Mouse (Mus musculus): ENCODE results near the gene Mmp23.
A peak's percentile ranks its signal among the peaks of the same experiment; 100 is the strongest.
"Not testable (repeated sequence)": the region's sequence is repeated elsewhere in the genome, so short reads cannot be mapped to it uniquely, and the experiment has no call there.

The Mmp23 gene

DNA sequence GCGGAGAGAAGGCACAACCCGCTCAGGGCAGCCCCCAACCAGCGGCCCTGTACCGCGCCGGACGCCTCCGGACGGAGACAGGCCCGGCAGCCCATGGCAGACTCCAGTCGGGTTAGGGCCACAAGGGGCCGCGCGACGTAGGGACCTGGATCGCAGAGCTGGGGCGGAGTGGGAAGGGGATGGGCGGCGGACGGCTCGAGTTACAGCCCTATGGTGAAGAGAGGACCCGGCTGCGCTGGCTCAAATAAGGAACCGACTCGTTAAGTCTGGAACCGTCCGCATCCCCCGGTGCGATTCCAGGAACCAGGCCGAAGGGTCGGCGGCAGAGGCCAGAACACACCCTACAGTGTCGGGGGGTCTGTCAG, at the start of gene Mmp23:
Gene Mmp23, minus strand, starts transcription at position 299 of the 365 bp plus-strand sequence.
- DNase-seq (ENCODE audit: low read depth, low spot score), result peak; percentile 51

DNA sequence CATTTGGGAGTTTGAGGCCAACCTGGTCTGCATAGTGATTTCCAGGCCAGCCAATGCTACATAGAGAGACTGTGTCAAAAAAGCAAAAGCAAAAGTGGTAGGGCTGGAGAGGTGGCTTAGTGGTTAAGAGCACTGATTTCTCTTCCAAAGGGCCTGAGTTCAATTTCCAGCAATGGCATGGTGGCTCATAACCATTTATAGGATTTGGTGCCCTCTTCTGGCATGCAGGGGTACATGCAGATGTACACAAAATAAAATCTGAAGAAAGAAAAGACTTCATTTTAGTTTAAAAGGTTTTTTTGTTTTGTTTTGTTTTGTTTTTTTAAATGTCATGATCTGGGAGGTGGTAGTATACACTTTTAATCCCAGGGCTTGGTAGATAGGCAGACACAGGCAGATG, 47.2 kb upstream of the Mmp23 start:
- DNase-seq (ENCODE audit: low read depth, low spot score), result peak; percentile 68

DNA sequence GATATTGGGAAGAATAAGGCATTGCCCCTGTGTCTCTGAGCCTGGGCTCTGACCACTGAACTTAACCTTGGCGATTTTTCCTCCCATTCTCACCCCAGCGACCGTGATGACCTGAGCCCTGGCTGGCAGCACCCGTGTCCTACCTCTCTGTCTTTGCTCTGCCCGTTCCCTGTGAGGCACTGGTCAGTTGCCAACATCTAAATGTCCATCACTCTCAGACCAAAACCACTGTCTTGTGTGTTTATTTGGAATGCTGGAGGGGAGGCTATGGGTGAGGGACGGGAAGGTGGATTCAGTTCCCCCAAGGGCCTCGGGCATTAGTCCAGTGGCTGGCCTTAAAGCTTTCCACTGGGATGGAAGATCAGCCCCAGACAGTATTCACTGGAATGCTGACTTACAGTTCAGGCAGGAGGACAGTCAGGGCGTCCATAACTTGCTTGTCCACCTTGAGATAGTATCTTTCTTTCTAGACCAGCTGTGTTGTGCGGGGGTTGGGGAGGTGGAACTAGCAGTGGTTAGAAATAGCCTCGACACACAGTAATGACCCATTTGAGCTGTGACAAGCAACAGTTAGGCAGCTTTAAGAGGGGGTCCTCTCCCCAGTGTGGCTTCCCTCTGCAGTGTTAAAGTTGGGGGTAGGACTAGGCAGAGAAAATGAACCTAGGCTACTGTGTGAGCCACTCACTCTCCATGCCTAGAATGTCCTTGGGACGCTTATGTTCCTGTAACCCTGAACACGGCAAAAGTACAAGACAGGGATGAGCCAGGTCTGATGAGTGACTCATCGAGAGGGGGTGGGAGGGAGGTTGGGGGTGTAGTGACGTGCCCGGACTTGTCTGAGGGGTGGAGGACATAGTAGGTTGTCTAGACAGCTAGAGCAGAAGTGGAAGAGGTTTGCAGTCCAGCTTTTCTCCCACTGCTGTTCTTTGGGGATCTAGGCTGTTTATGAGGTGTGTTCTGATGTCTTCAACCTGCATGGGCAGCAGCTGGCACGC, 43.4 kb upstream of the Mmp23 start:
- DNase-seq (ENCODE audit: low read depth, low spot score), result peak; percentile 37

DNA sequence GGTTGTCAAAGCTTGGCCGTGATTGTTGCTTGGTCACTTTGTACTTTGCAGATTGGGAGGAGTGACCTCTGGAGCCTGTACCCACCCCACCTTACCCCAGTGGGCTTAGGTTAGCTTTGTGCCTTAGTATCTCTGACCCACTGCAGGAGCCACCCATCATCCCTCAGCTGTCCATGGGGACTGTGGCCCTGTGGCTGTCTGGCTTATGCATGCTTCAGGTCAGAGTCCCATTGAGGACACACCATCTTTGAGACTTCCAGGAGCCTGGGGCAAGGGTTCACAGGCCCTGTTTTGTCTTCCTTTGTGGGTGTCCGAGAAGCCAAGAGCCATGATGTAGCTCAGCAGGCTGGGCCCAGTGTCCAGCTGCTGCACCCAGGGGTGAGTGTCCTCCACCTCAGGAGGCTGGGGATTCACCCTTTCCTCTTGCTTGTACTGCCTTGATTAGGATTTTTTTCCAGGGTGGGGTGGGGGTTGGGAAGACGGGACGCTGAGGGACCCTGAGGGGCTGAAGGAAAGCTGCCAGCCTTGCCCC, 42.4 kb upstream of the Mmp23 start:
- DNase-seq (ENCODE audit: low read depth, low spot score), result no peak

DNA sequence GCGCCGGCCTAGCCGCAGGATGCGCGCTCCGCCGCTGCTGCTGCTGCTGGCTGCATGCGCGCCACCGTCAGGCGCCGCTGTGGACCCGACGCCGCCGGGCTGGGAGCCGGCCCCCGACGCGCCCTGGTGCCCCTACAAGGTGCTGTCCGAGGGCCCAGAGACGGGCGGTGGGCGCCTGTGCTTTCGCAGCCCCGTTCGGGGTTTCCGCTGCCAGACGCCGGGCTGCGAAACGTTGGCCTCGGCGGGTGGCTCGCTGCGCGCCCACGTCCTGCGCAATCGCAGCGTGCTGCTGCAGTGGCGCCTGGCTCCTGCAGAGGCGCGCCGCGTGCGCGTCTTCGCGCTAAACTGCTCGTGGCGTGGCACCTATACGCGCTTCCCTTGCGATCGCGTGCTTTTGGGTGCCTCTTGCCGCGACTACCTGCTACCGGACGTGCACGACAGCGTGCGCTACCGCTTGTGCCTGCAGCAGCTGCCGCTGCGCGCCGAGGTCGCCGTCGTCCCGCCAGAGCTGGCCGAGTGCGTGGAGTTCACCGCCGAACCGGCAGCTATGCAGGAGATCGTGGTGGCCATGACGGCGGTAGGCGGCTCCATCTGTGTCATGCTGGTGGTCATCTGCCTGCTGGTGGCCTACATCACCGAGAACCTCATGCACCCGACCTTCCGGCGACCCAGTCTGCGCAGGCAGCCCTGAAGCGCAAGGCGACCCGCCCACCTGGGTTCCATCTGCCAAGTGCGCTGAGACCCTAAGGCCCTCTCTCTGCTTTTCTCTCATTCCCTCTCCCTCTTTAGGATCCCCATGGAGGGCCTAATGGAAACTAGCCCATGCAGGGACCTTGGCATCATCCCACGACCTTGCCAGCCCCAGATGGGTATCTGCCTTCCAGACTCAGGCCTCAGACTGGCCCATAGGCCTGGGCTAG, 41.6 kb upstream of the Mmp23 start:
- DNase-seq (ENCODE audit: low read depth, low spot score), result no peak

DNA sequence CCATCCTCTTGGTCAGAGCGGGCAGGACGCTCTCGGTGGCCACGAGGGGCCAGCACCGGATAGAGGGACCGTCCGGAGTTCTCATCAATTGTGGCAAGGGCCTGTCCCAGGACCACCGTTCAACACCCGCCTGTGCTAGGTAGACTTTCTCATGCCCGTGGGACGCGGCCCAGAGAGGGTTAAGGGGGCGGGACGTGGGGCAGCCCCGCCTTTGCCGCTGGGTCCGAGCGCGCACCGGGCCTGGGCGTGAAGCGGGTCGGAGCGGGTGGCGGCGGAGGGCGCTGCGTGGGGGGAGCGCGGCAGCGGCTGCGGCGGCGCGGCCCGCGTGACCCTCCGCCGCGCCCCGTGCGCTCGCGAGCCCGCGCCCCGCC, 40.9 kb upstream of the Mmp23 start, which contains the start of gene Fndc10:
Gene Fndc10, plus strand, starts transcription at position 232 of the 371 bp plus-strand sequence.
- DNase-seq (ENCODE audit: low read depth, low spot score), result no peak

DNA sequence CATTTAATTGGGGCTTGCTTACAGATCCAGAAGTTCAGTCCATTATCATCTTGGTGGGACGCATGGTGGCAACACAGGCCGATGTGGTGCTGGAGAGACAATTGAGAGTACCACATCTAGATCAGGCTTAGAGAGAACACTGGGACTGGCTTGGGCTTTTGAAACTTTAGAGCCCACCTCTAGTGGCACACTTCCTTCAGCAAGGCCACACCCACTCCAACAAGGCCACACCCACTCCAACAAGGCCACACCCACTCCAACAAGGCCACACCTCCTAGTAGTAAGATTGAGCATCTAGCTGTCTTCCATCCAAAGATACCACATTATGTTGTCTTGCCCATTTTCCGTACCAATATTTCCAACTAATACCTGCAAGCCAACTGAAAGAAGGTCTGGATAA, 39.2 kb upstream of the Mmp23 start:
- no peak for DNase-seq (ENCODE audit: low read depth, low spot score)

DNA sequence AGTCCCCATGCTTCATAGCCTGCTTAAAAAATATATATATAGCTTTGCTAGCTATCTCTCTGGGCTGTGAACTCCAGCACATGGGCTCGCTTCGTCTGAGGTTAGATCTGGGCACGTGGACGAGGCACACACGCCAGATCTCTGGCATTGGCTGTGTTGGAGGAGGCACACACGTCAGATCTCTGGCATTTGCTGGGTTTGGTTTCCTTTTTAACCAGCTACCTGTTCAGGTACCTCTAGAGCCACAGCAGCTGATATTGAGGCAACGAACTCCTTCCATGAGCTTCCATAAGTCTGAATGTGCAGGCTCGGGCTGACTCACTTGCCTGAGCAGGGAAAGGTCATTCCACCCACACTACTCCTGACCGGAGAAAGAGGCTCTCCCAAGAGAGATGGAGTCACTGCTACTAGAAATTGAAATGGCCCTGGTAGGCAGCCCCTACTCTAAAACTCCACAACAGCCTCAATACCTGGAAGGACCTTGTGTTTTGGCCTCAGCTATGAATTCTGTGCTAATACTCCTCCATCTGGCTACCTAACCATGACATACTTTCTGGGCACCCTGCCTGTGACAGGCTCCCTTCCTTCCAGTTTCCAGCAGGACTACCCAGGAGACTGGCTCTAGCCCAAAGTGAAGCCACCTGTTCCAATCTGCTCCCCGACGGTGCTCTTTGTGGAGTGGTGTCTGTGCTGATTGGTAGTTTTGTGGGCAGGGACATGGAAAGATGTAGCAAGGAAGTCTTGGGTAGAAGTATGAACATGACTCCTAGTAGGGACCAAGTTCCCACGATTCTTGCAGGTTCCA, 37.6 kb upstream of the Mmp23 start:
- DNase-seq (ENCODE audit: low read depth, low spot score), result peak; percentile 59

DNA sequence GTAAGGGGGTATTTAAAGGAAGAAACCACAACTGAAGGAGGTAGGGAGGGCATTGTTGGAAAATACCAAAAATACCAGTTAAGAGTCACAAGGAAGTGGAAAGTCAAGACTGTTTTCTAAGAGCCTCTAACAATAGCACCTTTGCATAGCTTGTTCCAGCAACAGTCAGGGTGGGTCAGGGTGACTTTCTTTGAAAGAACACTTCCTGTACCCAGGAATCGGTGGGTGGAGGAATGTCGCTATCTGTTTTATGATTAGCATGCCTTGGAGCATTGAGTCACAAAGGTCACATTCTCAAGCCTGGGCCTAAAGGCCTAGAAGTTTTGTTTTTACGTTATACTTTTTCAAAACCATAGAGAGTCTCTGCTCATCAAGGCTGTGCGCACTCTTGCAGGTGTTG, 34.6 kb upstream of the Mmp23 start:
- not testable (repeated sequence) for DNase-seq (ENCODE audit: low read depth, low spot score)

DNA sequence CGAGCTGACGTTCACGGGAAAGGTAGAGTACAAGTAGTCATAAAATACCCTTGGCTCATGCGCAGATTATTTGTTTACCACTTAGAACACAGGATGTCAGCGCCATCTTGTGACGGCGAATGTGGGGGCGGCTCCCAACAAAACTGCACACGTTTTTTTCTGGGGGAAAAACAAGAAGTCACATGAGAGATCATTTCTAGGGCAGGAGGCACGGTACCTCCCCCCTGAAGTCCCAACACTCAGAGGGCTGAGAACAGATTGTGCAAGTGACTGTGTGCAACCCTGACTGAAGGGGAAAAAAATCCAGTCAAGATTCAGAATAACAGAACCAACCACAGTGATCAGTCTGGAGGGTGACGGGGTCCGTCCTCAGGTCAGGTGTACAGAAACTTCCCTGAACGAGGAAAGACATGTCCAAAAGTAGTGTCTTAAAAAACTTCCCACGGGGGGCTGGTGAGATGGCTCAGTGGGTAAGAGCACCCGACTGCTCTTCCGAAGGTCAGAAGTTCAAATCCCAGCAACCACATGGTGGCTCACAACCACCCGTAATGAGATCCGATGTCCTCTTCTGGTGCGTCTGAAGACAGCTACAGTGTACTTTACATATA, 30.6 kb upstream of the Mmp23 start:
- DNase-seq (ENCODE audit: low read depth, low spot score), result not testable (repeated sequence)

DNA sequence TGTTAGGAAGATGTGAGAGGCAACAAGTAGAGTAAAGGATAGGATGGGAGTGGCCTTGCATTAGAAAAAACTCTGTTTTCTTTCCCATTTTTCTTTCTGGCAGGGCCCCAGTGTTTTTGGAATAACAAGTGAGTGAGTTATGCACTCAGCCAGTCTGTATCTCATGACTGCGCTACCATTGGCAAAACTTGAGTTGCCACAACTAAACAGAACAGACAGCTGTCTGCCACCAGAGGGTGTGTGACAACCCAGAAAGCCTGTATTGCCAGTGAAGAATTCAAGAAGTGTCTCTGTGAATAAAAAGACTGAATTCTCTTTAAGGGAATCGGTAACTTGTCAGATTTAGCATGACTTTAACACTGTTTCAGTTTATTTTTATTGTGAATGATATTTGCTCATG, 22.8 kb upstream of the Mmp23 start:
- DNase-seq (ENCODE audit: low read depth, low spot score), result peak; percentile 46

DNA sequence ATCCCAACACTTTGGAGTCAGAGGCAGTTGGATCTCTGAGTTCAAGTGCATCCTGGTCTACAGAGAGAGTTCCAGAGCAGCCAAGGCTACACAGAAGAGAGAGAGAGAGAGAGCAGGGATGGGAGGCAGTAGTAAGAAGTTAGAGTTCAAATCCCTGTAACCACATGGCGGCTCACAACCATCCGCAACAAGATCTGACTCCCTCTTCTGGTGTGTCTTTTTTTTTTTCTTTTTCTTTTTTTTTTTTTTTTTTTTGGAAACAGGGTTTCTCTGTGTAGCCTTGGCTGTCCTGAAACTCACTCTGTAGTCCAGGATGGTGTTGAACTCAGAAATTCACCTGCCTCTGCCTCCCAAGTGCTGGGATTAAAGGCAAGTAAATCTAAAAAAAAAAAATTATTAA, 18.9 kb upstream of the Mmp23 start:
- no peak for DNase-seq (ENCODE audit: low read depth, low spot score)

DNA sequence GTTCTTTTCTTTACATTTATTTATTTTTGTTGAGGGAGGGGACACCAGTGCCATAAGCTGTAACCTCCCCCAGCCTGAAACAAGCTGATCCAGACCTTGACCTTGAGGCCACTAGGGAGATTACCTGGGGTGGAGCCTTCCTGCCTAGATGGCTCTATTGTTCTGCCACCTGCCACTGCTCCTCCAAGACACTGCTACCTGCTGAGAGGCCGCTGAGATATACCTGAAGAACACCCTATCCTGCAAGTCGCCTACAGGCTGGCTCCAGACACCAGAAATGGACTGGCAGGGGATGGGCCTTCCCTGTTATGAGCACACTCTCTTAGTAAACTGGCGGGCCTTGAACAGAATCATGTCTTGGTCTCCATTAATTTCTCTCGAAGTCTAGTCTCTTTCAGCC, 17.1 kb upstream of the Mmp23 start:
- DNase-seq (ENCODE audit: low read depth, low spot score), result not testable (repeated sequence)

DNA sequence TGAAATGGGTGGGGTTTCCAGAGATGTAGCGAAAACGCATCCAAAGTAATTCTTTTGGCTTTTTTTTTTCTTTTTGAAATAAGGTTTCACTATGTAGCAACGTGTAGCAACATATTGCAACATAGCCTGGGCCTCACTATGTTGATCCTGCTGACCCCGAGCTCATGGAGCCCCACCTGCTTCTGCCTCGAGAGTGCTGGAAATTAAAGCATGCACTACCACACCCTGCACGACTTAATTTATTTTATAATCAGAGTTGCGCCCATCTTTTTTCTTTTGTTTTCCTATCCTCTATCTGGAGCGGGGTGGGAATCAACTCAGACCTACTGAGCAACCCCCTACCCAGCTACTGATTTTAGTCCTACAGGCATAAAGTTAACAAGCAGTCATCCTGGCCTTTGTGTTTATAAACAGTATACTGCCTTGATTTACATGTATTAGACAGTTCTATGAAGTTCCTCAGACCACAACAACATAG, 16.5 kb upstream of the Mmp23 start:
- DNase-seq (ENCODE audit: low read depth, low spot score), result no peak

DNA sequence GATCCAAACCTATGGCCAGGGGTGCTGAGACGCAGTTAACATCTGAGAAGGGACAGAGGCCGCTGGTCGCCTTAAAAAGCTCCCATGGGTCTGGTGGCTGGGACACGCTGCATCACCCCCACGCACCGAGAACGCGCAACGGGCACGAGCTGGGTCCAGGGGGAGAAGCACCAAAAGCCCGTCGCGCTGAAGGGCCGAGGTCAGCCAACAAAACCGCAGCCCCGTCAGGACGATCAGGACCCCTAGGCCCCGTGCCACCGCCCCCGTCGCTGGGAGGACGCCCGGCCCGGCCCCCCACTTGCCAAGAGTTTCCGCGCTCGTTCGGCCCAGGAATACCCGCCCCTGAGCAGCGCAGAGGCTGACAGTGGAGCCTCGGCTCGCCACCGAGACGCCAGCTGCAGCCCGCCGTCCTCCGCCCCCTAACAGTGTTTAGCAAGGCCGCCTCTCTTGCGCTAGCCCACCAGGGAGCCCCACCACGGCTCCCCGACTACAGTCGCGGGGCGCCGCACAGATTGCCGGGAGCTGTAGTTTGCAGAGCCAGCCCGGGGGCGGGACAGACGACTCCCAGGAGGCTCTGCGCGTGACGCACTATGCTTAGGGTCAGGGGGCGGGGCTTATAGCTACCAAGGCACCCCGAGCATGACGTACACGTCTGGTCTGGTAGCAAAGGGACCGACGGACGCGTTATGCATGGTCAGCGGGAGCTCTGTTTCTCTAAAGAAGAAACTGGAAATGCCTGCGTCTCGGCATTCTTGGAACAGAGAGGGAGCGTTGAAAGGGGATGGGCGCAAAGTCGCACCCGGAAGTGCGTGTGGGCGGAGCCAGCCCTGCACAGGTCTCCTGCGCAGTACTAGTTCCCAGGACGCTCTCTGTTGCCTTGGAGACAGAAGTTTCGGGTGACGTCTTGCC, 15.8 kb upstream of the Mmp23 start, which contains the start of gene Mib2:
Gene Mib2, minus strand, starts transcription at position 510 of the 909 bp plus-strand sequence.
- DNase-seq (ENCODE audit: low read depth, low spot score), result peak; percentile 95

DNA sequence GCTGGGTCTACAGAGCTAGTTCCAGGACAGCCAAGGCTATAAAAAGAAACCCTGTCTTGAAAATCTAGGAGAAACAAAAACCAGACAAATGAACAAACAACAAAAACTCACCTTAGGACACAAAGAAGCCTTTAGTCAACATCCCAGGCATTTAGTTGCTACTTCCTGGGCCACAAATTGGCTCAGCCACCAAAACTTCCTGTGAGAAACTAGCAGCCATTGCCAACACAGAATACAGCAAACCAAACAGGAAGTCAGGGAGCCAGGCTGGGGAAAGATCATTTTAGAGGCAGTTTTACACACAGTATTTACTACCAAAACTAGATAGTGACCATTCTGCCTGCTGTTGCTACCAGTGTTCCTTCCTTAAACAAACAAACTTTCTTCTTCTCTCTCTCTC, 13.7 kb upstream of the Mmp23 start:
- no peak for DNase-seq (ENCODE audit: low read depth, low spot score)

DNA sequence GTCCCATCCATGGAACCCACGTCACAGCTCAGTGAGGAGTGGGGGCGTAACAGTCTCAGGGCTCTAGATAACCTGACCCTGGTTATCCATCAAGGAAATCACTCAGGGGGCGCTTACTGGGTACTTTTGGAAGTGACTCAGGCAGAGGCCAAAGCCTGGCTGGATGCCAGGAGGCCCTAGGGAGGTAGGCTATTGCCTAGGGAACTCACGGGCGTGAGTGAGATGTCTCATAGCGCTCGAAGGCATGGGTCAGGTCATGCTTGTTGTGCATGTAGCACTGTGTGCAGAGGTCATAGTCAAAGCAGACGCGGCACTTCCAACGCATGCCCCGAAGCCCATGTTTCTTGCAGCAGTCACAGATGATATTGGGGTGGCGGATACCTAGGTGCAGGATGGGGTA, 7.5 kb upstream of the Mmp23 start:
- peak; percentile 72 for DNase-seq (ENCODE audit: low read depth, low spot score)

DNA sequence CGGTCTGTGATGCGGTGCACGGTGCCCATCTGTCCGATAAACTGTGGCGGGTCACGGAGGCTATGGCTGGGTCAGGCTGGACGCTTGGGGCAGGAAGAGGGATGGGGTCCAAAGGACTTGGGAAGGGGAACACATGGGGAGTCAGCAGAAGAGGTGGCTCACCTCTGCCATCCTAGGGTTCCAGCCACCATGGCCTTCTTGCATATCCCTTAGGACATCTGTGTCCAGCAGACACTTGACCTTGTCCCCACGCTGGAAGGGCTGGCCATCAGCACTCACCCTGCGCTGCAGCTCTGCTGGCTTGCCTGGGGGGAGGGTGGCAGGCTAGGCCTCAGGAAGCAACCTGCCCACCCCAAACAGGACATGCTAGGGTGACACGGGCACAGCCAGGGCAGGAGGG, 5.8 kb upstream of the Mmp23 start:
- DNase-seq (ENCODE audit: low read depth, low spot score), result no peak

DNA sequence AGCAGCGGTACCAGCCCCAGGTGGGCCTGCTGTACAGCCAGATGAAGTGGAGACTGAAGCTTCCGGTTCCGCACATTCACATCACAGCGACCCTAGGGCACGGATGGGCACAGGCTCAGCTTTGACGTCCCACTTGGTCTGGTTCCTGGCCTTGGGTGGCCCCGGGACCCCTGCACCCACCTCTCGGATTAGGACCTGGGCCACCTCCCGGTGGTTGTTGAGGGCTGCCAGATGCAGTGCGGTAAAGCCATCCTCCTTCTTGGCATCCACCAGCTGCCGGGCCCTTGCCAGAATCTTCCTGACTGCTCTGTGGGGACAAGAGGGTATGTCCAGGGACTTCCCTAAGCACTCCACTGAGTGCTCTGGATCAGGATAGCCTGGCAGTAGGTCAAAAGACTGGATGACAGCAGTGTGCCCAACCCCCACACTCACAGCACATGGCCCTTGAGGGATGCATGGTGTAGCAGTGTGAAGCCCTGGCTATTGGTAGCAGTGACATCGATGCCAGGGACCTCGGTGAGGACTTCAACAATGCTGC, 3.1 kb upstream of the Mmp23 start:
- no peak for DNase-seq (ENCODE audit: low read depth, low spot score)

All from 3T3-L1 (cell line).